Mouse (Mus musculus): ENCODE measurements around the gene Teddm1b.

The Teddm1b gene

DNA sequence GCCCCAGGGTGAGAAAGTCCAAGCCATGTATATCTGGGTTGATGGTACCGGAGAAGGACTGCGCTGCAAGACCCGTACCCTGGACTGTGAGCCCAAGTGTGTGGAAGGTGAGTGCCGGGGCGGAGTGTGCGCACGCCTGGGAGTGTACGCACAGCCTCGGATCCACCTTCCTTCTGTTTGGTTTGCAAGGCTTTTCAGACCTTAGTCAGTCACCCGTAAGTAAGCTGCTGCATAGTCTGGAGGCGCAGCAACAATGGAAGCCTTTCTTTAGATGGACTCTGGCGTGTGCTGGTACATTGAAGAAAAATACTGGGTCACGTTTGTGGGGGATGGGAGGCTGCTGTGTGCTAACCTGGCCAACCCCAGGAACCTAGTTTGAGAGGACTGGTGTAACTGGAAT lies 28.9 kb downstream of the Teddm1b start:
- no peak for DNase-seq (ENCODE audit: low spot score)

DNA sequence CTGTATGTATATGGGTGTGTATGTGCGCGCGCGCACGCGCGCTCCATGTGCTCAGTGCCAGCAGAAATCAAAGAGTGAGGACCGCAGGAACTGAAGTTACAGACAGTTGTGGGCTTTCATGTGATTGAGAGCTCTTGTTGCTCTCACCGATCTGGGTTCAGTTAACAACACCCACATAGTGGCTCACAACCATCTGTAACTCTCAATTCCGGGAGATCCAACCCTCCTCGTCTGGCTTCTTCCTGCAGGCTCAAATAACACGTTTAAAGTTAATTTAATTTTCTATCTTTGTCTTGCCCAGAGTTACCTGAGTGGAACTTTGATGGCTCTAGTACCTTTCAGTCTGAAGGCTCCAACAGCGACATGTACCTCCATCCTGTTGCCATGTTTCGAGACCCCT lies 30.1 kb downstream of the Teddm1b start:
- DNase-seq (ENCODE audit: low spot score), result no peak

DNA sequence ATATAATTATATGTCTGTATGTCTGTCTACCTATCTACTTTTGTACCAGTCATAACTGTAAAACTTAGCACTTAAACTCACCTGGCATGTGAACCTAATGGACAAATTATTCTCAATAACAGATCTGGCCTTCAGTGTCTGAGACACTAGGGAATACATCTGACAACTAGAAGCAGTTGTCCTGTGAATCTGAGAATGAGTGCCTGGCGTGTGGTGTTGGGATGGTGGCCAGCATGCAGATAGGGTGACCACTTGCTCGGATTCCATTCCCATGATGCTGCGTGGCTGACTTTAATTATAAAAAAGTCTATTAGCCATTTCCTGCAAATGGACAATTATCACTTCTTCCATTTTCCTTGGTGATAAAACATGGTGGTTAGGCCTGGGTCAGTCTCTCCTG lies 31.7 kb downstream of the Teddm1b start:
- no peak for DNase-seq (ENCODE audit: low spot score)

DNA sequence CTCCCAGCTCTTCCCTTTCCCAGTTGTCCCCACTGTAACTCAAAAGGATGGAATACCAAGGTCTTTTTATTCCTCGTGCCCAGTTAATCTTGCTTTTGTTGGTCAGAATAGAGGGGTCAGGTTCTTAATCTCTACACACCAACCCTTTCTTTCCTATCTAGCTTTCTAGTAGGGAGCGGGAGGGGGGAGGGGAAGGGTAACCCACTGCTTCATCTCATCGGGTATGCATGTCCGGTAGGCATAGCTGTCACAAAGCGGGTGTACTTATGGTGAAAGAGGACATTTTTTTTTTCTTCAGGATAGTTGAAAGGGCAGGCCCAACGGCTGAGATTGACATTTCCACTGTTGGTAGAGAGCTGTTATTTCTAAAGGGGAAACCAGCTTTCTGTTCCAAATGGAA lies 34.1 kb downstream of the Teddm1b start:
- no peak for DNase-seq (ENCODE audit: low spot score)

DNA sequence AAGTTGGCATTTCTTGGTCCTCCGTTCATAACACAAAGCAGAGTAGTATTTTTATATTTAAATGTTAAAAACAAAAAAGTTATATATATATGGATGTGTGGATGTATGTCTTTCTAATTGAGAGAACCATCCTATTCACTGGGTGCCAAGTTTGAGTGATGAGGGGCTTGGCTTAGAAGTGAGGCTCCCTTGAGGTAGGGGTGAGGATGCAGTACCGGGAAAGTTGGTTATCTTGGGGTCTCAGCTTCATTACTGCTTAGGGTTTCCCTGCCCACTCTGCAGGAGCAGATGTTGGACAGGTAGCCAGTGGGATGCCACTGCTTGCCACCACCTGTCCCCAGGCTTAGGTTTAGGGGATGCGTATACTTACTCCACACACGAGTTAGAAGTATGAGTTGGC lies 34.6 kb downstream of the Teddm1b start:
- DNase-seq (ENCODE audit: low spot score), result no peak

DNA sequence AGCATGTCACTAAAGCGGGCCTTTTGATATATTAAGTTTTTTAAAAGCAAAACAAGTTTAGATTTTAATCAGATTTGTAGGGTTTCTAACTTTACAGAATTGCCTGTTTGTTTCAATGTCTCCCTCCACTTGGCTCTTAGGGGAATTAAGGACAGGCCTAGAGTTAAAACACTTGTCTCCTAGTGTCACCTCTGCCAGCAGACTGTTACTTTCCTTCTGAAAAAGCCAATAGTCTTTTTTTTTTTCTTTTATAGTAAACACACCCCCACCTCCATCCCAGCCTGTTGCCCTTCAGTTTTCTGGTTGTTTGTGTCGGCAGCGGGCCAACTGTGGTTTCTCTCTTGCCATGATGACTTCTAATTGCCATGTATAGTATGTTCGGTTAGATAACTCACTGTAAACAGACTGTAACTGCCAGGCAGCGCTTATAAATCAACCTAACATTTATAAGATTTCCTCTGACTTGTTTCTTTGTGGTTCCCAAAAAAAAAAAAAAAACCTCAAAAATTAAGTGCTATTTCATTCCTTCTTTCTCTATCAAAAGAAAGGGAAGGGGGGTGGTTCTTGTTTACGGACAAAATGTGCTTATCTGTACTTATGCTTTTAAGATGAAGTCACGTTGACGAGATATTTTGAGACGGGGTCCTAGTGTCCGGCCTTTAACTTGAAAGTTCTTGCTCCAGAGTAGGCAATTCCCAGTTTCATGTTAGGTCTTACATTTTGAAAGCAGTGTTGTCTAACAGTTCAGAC lies 35.2 kb downstream of the Teddm1b start:
- no peak for DNase-seq (ENCODE audit: low spot score)

DNA sequence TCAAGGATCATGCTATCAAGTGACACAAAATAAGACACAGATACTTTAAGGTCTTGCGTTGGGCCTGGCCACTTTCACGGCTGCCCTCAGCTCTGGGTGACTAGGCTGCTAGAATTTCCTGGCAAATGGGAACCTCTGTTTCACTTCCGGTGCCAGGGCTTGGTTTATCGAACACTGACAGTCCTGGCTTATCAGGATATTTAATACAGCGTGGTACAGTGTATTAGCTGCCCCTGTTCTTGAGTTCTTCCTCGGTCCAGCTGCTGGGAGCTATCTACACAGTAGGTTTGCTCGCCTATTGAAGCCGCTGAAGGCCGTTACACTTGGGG lies 35.8 kb downstream of the Teddm1b start:
- no peak for DNase-seq (ENCODE audit: low spot score)

DNA sequence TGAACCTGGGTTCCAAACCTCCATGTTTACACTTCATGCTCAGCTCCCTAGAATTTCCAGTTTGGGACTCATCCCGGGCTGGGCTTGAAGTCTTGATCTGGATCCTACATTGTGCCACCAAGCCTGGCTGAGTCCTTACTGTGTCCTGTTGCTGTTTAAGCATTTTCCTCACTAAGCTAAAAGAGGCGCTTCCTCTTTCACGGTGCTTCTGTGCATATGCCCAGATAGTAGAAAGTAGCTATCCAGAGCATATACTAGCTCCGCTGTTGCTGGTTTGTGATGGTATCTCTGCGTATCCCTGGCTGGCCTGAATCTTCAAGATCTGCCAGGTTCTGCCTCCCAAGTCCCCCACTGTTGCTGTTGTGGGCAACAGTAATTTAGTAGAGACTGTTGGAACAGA lies 36.3 kb downstream of the Teddm1b start:
- no peak for DNase-seq (ENCODE audit: low spot score)

DNA sequence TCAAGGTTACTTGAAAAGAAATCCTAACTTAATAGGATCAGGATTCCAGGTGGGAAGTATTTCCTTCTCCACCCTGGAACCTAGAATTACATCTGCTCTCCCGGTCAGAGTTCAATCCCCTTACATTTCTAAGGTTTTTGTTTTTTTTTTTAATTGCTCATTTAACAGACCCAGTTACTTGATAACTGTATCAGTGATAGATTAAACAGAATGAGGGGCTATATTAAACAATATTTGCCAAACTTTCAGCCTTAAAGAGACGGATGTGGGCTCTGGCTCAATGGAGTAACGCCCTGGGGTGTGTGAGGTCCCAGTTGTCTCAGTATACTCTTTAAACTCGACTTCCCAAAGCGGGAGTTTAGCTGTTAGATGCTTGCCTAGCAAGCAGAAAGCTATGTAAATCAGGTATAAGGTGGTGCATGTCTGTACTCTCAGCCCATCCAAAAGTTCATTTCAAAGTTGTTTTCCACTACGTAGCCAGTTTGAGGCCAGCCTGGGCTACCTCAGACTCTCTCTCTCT lies 37.2 kb downstream of the Teddm1b start:
- no peak for DNase-seq (ENCODE audit: low spot score)

DNA sequence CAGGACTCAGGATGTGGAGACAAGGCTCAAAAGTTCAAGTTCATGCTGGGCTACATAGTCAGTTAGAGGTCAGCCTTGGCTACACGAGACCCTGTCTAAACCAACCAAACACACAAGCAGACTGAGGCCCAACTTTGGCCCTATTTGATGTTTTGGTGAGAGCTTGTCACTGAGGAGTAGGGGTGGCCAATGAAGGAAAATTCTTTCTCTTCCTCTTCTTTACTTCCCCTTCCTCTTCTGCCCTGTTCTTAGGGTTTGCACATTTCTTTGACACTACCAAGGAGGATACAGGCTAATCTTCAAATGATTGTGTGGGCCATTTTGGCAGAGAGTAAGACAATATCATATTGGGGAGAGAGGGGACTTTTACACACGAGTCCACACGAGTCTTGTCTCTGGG lies 39.7 kb downstream of the Teddm1b start:
- DNase-seq (ENCODE audit: low spot score), result no peak

DNA sequence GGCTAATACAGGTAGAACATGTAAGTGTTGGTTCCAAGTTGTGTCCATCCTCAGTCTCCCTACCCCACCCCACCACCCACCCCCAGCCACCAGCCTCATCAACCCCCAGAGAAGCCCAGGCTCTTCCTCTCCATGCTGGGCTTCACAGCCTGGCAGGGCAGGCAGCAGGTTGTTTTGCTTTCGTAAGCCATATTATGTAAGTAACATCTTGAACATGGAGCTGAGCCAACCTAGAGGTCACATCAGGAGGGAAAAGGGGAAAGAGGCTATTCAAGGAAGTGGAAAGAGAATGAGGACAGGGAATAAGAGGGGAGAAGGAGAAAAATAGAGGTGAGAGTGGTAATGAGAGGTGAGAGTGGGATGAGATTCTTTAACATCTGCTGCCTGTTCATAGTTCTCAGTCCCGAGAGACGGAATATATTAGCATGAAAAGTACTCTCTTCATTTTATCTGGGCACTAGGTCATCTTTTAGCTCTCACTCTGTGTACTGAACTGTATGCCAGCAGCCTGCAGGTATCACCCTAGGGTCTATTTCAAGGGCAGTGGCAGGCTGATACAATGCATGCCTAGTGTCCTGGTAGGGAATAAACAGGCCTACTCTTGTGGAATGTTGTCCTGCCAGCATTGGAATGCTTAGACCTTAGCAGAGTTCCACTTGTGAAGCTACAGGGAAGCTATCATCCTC lies 44.5 kb downstream of the Teddm1b start:
- no peak for DNase-seq (ENCODE audit: low spot score)

DNA sequence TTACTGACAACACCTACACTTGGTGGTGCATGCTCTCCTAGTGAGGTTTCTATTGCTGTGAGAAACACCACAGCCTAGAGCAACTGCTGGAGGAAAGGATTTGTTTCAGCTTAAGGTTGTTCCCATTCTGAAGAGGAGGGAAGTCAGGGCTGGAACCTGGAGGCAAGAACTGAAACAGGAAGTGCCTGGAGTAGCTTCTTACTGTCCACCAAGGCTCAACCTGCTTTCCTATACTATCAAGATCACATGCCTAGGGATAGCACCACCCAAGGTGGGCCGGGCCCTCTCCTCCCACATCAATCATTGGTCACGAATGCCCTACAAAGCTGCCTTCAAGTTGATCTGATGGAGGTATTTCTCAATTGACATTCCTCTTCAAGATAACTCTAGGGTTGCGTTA lies 47.5 kb downstream of the Teddm1b start:
- no peak for DNase-seq (ENCODE audit: low spot score)

DNA sequence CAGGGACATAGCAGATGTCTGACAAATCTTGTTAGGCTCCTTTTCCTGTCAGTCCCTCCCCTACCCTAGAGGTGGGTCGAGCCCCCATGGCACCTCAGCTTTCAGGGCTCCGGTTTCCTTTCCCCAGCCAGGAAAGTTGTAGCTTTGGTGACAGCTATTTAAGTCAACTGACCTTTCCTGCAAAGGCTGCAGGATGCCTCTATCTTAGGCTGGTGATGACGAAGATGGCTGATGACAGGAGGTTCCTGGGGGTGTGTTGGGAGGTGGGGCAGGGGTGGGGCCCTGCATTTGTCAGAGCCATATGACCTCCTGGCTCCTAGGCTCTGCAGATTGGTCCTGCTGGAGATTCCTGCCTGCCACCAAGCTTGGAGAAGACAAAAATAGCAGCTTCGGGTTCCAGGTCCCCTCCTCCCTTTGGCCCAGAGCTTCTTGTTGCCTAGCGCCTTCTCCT lies 48.5 kb downstream of the Teddm1b start:
- DNase-seq (ENCODE audit: low spot score), result no peak

DNA sequence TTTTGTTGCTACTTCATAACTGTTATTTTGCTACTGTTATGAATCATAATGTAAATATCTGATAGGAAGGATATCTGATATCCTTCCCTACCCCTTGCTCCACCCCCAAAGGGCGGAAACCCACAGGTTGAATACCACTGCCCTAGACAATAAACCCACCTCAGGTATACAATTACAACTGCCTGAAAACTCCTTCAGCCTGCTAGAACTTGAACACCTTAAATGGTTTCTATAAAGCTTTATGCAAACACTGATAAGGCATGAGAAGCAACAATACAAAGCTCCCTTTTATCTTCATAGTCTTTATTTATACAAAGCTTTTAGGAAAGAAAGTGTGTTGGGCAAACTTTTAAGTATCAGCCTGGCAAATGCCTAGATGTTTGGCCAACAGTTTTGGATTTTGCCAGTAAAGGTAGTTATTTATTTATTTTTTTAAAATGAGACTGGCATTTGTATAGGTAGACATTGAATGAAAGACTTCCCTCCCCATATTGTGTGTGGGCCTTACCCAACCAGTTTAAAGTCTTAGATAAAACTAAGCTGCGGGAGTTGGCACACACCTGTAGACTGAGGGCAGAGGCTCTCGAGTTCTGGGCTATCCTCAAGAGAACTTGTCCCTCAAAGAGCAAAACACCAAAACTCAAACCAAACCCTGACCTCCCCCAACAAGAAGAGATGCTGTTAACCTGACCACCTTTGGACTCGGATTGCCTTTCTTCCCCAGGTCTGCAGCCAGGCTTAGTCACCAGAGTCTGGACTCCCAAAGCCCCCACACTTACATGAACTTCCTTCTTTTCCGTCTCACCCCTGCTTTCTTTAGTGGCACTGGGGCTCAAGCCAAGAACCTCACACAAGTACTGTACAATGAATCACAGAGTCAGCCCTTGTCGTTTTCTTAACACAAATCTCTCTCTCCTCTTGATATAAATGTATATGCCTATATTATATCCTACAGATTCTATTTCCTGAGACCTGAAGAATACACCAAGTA lies 50.5 kb downstream of the Teddm1b start:
- no peak for DNase-seq (ENCODE audit: low spot score)
